Mouse (Mus musculus): ENCODE measurements at regions not wholly inside any gene's neighbourhood (a gene's known extent, or its start where the extent isn't known, plus 50 kb on each side); places are given as distances from the start of the nearest gene placed in this dataset.
A peak's percentile ranks its signal among the peaks of the same experiment; 100 is the strongest.

DNA sequence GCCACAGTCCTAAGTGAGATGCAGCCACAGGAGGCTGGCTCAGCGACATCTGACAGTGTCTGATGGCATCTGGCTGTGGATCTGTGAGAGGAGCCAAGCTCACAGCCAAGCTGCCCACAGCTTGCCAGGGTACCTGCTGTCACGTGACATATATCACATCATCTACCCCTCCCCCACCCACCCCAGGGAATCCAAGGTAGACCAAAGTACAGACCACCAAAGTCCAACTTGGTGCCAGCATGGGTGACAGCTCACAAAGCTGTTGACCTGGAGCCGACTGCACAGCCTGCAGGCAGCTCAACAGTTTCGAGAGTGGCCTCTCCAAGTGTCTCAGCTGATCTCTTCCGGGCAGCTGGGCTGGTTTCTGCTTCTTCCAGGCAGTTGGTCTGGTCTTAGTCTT, 119.6 kb upstream of the Tmem189 start:
- H3K9me3 ChIP-seq (replicated peaks; ENCODE audit: low read length) = peaks cover 10% of the 10 kb centered on the region
- dilution Hi-C loops (cut with MboI; ENCODE audit: extremely low pct_ligation_motif_present, extremely low pct_unique_long_range_greater_than_20kb, low sequenced_read_pairs) (no loop called here), in situ Hi-C loops (cut with MboI; ENCODE audit: low pct_ligation_motif_present, low pct_unique_long_range_greater_than_20kb, low sequenced_read_pairs) (no loop called here)
- peaks cover 22 to 28% of the 10 kb centered on the region in 2 experiments for H3K4me1 ChIP-seq (ENCODE audit: control insufficient read depth in 1 of 2, insufficient read depth in 2 of 2)
- no peak overlapping the region for H3K4me2 ChIP-seq (ENCODE audit: insufficient read depth, low read depth, poor library complexity, severe bottlenecking)
- no peaks in the 10 kb centered on the region for H3K36me3 ChIP-seq (replicated peaks in 1 of 2; ENCODE audit: control insufficient read depth in 1 of 2, insufficient read depth in 1 of 2, low read length in 1 of 2)
- peaks cover 96% of the 10 kb centered on the region for H3K27me3 ChIP-seq (replicated peaks)
- TF ChIP-seq USF1 (IDR thresholded peaks at IDR 0.05; ENCODE audit: low read depth, low read length) (no peak), UBTF (IDR thresholded peaks at IDR 0.05; ENCODE audit: low read depth, low read length) (no peak), E2F4 (IDR thresholded peaks at IDR 0.05; ENCODE audit: insufficient replicate concordance, low read depth, low read length) (no peak), IRF4 (IDR thresholded peaks at IDR 0.05; ENCODE audit: low read depth, low read length) (no peak)
- H3K27ac ChIP-seq (ENCODE audit: insufficient read depth, low read depth) = no peak overlapping the region
- H3K79me2 ChIP-seq (replicated peaks; ENCODE audit: control insufficient read depth, extremely low read depth, insufficient read depth, poor library complexity, severe bottlenecking) = no peaks in the 10 kb centered on the region
- H3K4me3 ChIP-seq (replicated peaks in 1 of 3; ENCODE audit: low read depth in 2 of 3, low read length in 2 of 3, poor library complexity in 1 of 3) = no peak overlapping the region
- DNase-seq (ENCODE audit: extremely low read depth) = no peak
- H3K9ac ChIP-seq (ENCODE audit: insufficient read depth, low read depth) = no peak overlapping the region

DNA sequence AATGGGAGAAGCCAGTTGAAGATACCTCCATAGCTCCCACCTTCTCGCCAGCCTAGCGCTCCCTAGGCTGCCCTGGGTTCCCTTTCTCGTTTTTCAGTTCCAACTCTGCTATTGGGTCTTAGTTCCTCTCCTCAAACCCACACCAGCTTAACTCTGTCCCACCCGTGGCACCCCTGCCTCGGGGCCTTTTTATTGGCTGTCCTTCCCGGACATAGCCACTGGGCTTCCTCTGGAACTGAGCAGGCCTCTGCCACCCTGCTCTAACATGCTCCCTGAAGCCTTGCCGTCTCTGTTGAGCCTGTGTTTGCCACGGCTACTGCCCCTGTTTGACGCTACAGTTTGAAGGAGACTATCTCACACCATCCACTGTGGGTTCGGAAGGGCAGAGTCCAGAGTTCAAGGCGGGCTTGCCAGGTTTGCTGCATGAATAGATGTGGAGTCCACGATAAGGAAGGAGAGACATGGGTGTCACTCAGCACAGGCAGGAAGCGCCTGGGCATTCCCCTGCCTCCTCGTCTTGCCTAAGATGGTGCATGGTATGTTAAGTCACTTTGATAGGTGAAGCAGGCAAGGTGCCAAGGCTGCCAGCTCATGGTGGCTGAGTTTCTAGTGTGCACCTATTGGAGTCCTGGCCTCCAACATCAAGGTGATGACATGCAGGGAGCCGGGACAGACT, 116.1 kb upstream of the Tmem189 start:
- in situ Hi-C loops (cut with MboI; ENCODE audit: low pct_ligation_motif_present, low pct_unique_long_range_greater_than_20kb, low sequenced_read_pairs) = no loop called here

DNA sequence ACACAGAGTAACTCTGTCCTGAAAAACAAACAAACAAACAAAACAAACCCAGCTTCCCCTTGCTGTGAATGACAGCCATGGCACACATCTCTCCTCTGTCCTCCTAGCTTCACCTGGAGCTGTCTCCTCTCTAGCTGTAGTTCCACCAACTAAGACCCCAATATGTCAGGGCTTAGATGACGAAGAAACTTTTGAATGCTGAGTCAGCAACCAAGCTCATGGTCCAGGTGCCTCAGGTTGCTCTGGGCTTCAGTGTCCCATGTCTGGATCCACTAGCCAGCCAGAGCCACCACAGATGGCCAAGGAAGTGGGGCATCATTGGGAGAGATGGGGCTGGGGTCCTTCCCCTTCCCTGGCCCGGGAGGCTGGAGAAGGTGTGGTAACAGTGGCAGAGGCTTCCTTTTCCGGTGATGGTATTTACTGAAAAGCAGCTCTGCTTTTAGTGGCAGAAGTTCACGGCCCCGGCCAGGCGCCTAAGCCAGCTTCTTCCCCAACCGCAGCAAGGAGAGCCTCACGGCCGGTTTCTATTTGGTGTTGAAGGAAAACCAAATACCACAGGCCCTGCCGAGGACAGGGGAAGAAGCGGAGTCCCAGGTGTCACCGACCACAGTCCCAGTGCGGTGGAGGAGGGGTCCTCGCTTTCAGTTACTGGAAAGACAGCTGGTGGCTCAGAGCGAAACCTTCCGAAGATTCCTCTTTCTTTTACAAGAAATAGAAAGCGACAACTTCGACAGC, 115.0 kb upstream of the Tmem189 start:
- Histone ChIP-seq H3K4me2 (ENCODE audit: insufficient read depth, low read depth, poor library complexity, severe bottlenecking) (peak overlapping the region; percentile 48), H3K4me1 (ENCODE audit: control insufficient read depth in 1 of 2, insufficient read depth in 2 of 2) (peaks cover 22 to 28% of the 10 kb centered on the region in 2 experiments), H3K9ac (ENCODE audit: insufficient read depth, low read depth) (no peak overlapping the region), H3K27ac (ENCODE audit: insufficient read depth, low read depth) (no peak overlapping the region), H3K79me2 (replicated peaks; ENCODE audit: control insufficient read depth, extremely low read depth, insufficient read depth, poor library complexity, severe bottlenecking) (no peaks in the 10 kb centered on the region), H3K36me3 (replicated peaks in 1 of 2; ENCODE audit: control insufficient read depth in 1 of 2, insufficient read depth in 1 of 2, low read length in 1 of 2) (no peaks in the 10 kb centered on the region), H3K9me3 (replicated peaks; ENCODE audit: low read length) (peaks cover 12% of the 10 kb centered on the region), H3K27me3 (replicated peaks) (peaks cover 92% of the 10 kb centered on the region), H3K4me3 (replicated peaks in 1 of 3; ENCODE audit: low read depth in 2 of 3, low read length in 2 of 3, poor library complexity in 1 of 3) (no peak overlapping the region)
- in situ Hi-C loops (cut with MboI; ENCODE audit: low pct_ligation_motif_present, low pct_unique_long_range_greater_than_20kb, low sequenced_read_pairs) = no loop called here
- TF ChIP-seq USF2 (conservative IDR thresholded peaks at IDR 0.05; ENCODE audit: low read depth, low read length) (no peak), E2F4 (IDR thresholded peaks at IDR 0.05; ENCODE audit: insufficient replicate concordance, low read depth, low read length) (no peak), BHLHE40 (IDR thresholded peaks at IDR 0.05; ENCODE audit: low read depth, low read length) (peak; percentile 68), CHD2 (IDR thresholded peaks at IDR 0.05; ENCODE audit: low read length) (peak; percentile 79), TCF12 (IDR thresholded peaks at IDR 0.05; ENCODE audit: low read depth, low read length) (peak; percentile 97), ETS1 (conservative IDR thresholded peaks at IDR 0.05; ENCODE audit: low read depth, low read length) (peak; percentile 77), IRF4 (IDR thresholded peaks at IDR 0.05; ENCODE audit: low read depth, low read length) (peak; percentile 84), EP300 (IDR thresholded peaks at IDR 0.05; ENCODE audit: low read length) (peak; percentile 82), MAFK (IDR thresholded peaks at IDR 0.05; ENCODE audit: insufficient replicate concordance, low read length) (peak; percentile 93), ZMIZ1 (IDR thresholded peaks at IDR 0.05; ENCODE audit: low read depth, low read length) (no peak), RAD21 (IDR thresholded peaks at IDR 0.05; ENCODE audit: low read depth, low read length) (no peak), USF1 (IDR thresholded peaks at IDR 0.05; ENCODE audit: low read depth, low read length) (no peak), RCOR1 (conservative IDR thresholded peaks at IDR 0.05; ENCODE audit: low read depth, low read length) (peak; percentile 63), UBTF (IDR thresholded peaks at IDR 0.05; ENCODE audit: low read depth, low read length) (no peak), MEF2A (IDR thresholded peaks at IDR 0.05; ENCODE audit: borderline replicate concordance, low read depth, low read length) (peak; percentile 72; the same call in 1 of the 2 replicates)
- peak; percentile 71 for DNase-seq (ENCODE audit: extremely low read depth)
- dilution Hi-C loops (cut with MboI; ENCODE audit: extremely low pct_ligation_motif_present, extremely low pct_unique_long_range_greater_than_20kb, low sequenced_read_pairs) = no loop called here

More for the DNA sequence above, 116.1 kb upstream of the Tmem189 start:
- no peak overlapping the region for H3K9ac ChIP-seq (ENCODE audit: insufficient read depth, low read depth)
- peak overlapping the region in 1 of 3 experiments; percentile 18 for H3K4me3 ChIP-seq (replicated peaks in 1 of 3; ENCODE audit: low read depth in 2 of 3, low read length in 2 of 3, poor library complexity in 1 of 3)
- no peak overlapping the region for H3K27ac ChIP-seq (ENCODE audit: insufficient read depth, low read depth)
- no peaks in the 10 kb centered on the region for H3K79me2 ChIP-seq (replicated peaks; ENCODE audit: control insufficient read depth, extremely low read depth, insufficient read depth, poor library complexity, severe bottlenecking)
- dilution Hi-C loops (cut with MboI; ENCODE audit: extremely low pct_ligation_motif_present, extremely low pct_unique_long_range_greater_than_20kb, low sequenced_read_pairs) = no loop called here
- DNase-seq (ENCODE audit: extremely low read depth) = no peak
- H3K9me3 ChIP-seq (replicated peaks; ENCODE audit: low read length) = peaks cover 15% of the 10 kb centered on the region
- H3K4me1 ChIP-seq (ENCODE audit: control insufficient read depth in 1 of 2, insufficient read depth in 2 of 2) = peaks cover 22 to 28% of the 10 kb centered on the region in 2 experiments
- peaks cover 94% of the 10 kb centered on the region for H3K27me3 ChIP-seq (replicated peaks)
- H3K4me2 ChIP-seq (ENCODE audit: insufficient read depth, low read depth, poor library complexity, severe bottlenecking) = peak overlapping the region; percentile 48
- no peaks in the 10 kb centered on the region for H3K36me3 ChIP-seq (replicated peaks in 1 of 2; ENCODE audit: control insufficient read depth in 1 of 2, insufficient read depth in 1 of 2, low read length in 1 of 2)
- TF ChIP-seq UBTF (IDR thresholded peaks at IDR 0.05; ENCODE audit: low read depth, low read length) = no peak
- no peak for TF ChIP-seq IRF4 (IDR thresholded peaks at IDR 0.05; ENCODE audit: low read depth, low read length)
- TF ChIP-seq EP300 (IDR thresholded peaks at IDR 0.05; ENCODE audit: low read length) = no peak
- no peak for TF ChIP-seq CHD1 (IDR thresholded peaks at IDR 0.05; ENCODE audit: low read depth, low read length)
- no peak for TF ChIP-seq NRF1 (IDR thresholded peaks at IDR 0.05; ENCODE audit: low read depth, low read length)
- TF ChIP-seq USF1 (IDR thresholded peaks at IDR 0.05; ENCODE audit: low read depth, low read length) = no peak
- TF ChIP-seq JUN (IDR thresholded peaks at IDR 0.05; ENCODE audit: insufficient read depth, low read depth, low read length) = no peak
- no peak for TF ChIP-seq NELFE (IDR thresholded peaks at IDR 0.05; ENCODE audit: low read depth, low read length)
- no peak for TF ChIP-seq USF2 (conservative IDR thresholded peaks at IDR 0.05; ENCODE audit: low read depth, low read length)
- no peak for TF ChIP-seq ZNF384 (IDR thresholded peaks at IDR 0.05; ENCODE audit: low read depth, low read length)
- no peak for TF ChIP-seq PAX5 (IDR thresholded peaks at IDR 0.05; ENCODE audit: low read length)
- no peak for TF ChIP-seq SMC3 (IDR thresholded peaks at IDR 0.05; ENCODE audit: low read depth, low read length)
- no peak for TF ChIP-seq MYC (IDR thresholded peaks at IDR 0.05; ENCODE audit: low read depth, low read length)
- no peak for TF ChIP-seq SIN3A (IDR thresholded peaks at IDR 0.05; ENCODE audit: low read length)
- TF ChIP-seq MXI1 (IDR thresholded peaks at IDR 0.05; ENCODE audit: low read depth, low read length) = no peak
- TF ChIP-seq MAFK (IDR thresholded peaks at IDR 0.05; ENCODE audit: insufficient replicate concordance, low read length) = no peak
- TF ChIP-seq POLR2A (IDR thresholded peaks at IDR 0.05; ENCODE audit: low read depth, low read length) = no peak
